Mouse (Mus musculus) spleen, postnatal 10 days (tissue): ENCODE data around the gene Srsf12.
A peak's percentile ranks its signal among the peaks of the same experiment; 100 is the strongest.

Experiments used
- DNase-seq, 2 experiments: peaks; one replicate each; pipeline ENCODE4 v3.0.0; 2021 to 2022; ENCODE audit warnings: low spot score in 2 of 2

The Srsf12 gene

DNA sequence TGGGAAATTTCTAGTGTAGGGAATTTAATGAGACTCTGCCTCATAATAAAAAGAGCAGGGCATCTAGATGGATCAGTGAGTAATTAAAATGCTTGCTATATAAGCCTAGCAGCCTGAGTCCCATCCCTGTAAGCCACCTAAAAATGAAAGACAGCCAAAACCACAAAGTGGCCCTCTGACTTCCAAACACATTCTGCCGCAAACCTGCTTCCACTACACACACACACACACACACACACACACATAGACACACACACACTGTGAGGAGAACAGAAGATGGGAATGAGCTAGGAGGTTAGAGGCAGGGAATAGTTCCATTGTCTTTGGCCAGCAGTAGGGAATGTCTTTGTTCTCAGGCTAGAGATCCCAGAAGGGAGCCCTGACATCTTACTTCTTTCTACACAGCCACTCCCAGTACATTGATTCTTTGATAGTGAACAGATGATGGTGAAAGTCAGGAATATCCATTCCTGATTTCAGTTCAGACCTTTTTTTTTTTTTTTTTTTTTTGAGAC is 41.0 kb downstream of the Srsf12 start:
- DNase-seq: no peak

DNA sequence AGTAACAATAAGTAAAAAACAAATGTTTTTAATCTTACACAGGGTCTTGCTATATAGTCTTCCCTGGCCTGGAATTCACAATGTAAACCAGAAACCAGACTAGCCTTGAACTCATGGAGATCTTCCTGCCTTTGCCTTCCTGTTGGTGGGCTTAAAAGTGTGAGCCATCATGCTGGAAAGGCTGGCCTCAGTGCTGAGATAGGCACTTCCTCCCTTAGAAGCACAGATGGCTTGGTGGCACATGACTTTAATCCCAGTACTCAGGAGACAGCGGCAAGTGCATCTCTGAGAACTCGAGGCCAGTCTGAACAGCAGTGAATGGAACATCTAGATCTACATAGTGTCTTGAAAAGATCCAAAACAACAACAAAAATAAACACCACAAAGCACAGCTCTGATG is 42.1 kb downstream of the Srsf12 start:
- no peak for DNase-seq

DNA sequence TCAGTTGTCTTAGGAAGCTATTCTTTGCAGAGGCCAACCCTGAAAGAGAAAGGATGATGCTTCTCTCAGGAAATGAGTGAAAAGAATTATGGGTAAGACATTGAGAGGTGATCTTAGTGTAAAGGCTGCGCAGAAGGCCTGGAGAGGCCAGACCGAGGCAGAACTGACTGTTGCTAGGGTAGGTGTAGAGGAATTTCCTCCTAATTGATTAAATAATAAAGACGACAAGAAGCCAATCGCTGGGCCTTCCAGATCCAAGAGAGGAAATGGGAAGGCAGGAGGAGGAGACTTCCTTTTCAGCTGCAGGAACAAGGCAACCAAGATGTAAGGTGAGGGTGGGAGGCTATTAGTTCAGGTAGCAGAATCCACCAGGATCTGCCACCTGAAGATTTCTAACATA is 45.9 kb downstream of the Srsf12 start:
- DNase-seq: no peak

DNA sequence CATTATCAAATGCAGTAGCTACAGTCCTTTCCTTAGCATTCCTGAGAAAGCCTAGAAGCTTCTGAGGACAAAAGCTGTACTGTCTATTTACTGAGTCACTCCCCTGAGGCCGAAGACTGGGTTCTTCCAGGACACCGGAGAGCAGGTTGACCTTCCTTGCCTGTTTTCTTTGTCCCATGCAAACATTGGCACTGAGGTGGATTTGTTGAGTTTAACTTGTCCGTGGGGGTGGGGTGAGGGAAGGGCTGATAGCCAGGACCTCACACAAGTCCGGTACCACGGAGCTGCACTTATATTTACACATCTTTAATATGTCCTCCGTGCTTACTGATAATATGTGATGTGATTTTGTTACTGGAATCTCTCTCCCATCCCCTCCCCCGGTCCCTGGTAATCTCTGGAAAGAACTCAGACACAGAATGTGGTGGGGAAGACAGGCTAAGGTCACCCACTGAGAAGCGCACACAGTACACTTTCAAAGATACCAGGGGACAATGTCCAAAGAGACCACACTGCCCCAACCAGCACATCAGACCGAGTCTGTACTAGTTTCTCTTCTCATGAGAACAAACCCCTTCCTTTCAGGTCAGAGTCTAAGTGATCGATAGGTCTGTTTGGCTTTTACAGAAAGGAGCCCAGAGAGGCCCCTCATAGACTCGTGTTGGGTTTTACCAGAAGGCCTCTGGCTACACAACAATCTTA is 48.6 kb downstream of the Srsf12 start:
- no peak for DNase-seq

DNA sequence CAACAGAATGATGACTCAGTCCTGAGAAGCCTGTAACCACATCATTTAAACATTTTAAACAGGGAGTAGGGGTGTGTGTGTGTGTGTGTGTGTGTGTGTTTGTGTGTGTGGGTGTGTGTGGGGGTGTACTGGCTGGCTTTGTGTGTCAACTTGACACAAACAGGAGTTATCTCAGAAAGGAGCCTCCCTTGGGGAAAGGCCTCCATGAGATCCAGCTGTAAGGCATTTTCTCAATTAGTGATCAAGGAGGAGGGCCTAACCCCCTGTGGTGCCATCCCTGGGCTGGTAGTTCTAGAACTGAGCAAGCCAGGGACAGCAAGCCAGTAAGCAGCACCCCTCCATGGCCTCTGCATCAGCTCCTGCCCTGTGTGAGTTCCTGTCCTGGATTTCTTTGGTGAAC is 51.5 kb downstream of the Srsf12 start:
- no peak for DNase-seq

DNA sequence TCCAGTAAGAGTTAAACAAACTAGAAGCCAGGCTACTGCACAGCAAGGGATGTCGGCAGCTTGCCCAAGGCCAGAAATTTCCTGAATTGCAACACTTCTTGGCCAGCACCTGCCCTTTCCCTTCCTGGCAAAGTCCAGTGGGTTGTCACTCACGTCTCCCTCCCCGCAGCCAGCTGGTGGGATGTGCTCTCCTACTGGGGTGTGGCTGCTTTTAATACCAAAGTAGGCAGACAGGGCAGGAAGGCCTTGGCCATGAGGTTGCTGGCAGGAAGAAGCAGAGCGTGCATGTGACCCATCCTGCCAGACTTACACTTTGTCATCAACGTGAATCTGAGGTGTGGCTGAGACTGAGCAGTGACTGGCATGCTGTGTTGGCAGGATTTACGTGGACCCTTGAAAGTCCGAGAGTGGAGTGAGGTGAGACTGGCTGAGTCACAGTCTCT is 52.5 kb downstream of the Srsf12 start:
- peak in 1 of 2 experiments; percentile 51 for DNase-seq

DNA sequence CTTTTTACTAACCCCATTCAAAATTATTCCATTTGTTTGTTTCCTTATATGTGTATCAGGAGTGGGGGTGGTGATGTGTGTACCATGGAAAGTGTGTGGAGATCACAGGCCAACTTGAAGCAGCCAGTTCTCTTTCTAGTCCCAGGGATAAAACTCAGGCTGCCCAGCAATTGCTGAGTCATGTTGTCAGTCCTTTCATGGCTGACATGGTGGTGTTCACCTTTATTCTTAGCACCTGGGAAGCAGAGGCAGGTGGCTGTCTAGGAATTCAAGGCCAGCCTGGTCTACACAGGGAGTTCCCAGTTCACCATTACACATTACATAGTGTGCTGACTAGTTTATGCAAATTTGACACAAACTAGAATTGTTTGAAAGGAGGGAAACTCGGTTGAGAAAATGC is 54.1 kb downstream of the Srsf12 start:
- DNase-seq: no peak

DNA sequence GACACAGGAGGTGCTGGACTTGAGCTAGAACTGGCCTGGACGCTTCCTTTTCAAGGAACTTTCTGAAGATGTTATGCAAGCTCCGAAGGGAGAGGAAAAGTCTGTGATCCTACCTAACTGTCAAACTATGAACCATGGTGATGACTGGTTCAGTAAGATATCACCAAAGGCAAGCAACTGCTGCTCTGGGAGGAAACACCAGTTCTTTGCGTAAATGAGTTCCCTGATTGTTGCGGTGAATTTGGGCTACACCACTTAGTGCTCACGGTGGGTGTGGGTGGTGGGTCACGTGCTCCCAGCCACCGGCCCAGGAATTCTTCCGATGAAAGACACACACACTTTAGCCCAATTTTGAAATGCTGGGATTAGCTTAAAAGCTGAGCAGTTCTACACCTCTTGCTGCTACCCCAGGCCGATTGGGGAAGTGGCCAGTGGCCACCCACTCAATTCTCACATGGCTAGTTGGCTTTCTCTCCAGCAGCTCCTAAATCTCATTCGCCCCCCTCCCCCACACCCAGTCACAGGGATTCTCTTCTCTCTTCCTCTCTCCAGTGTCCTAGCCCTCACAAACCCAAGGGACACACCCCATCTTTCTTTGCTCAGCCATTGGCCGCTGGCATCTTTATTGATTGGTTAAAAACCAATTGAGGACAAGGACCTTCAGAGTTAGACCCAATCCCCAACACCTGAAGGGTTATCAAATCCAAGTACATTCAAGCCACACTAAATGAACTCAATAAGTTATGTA is 56.4 kb downstream of the Srsf12 start:
- DNase-seq: no peak

DNA sequence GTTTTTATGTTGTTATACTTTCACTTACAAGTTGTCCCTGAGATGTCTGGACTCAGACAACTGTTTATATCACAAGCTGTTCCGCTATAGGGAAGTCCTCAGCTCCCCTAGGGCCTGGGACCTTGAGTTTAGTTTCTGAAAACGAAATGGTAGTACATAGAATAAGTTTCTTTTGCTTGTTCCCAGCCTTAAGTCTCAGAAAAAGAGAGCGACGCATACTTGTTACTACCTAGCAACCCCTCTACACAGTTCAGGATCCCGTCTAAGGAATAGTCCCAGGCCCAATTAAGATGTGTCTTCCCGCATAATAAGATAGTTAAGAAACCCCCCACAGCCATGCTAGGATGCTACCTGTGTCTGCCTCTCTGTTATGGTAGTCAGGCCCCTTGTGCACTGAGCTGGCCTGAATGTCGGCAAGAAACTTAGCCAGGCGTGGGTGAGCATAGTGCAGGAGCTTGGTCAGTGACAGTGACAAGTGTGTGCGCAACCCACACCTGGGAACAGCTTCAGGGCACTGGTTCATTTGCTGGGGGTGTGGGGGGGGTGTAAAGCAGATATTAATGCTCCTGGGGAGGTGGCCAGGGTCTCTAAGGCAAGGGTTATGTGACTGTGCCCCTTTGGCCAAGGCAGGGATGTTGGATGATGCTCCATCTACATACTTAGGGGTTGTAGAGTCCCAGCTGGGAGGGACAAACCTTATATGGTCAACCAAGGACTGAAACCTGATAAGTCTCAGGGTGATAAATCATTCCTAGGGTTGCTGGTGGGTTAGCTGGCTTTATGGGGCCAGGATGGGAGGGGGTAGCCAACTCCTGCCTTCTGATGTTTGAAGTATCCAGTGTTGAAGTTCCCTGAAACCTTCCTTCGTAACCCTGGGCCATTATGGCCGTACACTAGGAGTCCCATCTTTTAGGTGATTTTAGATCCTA is 61.9 kb downstream of the Srsf12 start:
- no peak for DNase-seq

DNA sequence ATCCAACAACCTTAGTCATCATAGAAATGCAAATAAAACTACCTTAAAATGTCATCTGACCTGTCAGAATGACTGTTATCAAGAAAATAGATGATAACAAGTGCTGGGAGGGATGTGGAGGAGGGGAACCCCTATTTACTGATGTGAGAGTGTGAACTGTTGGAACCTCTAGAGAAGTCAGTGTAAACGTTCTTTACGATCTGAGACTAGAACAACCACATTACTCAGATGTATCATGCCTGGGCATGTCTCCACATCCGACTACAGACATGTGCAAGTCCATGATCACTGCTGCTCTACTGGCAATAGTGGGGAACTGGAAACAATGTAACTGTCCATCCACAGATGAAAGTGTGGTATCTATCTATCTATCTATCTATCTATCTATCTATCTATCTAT is 64.6 kb downstream of the Srsf12 start:
- DNase-seq: no peak

DNA sequence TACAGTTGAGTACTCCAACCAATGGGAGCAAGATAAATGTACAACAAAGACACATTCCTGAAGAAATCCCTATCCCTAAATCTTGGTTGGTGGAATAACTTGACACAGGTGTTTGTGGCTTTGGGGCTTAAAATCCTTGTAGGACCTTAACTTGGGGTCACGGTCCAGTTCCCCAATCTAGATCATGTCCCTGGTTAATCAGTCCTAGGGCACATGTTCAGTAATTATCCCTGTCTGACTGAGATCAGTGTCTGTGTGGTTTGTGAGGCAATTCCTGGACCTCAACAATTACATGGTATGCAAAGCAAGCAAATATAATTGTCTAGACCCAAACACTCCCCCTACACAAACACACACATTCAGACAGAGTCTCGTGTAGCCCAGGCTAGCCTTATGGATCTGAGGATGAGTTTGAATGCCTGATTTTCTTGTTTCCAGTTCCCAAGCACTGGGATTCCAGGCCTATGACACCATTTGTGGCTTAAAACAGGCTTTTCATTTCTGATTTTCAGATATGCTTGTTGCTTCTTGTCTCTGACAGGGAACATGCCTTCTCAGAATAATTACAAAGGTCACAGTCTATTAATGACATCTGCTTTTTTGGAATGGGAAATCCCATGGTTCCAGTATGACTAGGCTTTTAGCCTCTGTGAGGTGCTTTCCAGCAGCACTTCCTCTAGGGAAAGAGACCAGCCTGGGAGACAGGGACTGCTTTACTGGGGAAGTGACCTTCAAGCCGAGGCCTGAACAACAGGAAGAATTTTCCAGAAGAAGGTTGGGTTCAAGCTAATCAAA is 73.3 kb downstream of the Srsf12 start:
- DNase-seq: no peak
